Mouse (Mus musculus) erythroblast, embryonic 14.5 days (primary cell): Measurements from ENCODE around the gene Postn.

ENCODE experiments used
- GATA1 ChIP-seq: IDR thresholded peaks from 2 replicates; pipeline ENCODE4 v1.6.1; 2012; ENCODE audit warnings: low read length, inconsistent platforms, mixed read lengths
- TAL1 ChIP-seq: IDR thresholded peaks from 3 replicates; pipeline ENCODE4 v1.6.1; 2012; ENCODE audit warnings: low read length, inconsistent platforms, mixed read lengths

GRCm38 (mm10) chr3:54352891-54353652 is 7.8 kb upstream of the Postn start:
- TF ChIP-seq GATA1 (no peak), TAL1 (no peak)
